Mouse (Mus musculus): ENCODE results near the gene Slc22a21.
A peak's percentile ranks its signal among the peaks of the same experiment; 100 is the strongest.
"Not testable (repeated sequence)": the region's sequence is repeated elsewhere in the genome, so short reads cannot be mapped to it uniquely, and the experiment has no call there.

DNA sequence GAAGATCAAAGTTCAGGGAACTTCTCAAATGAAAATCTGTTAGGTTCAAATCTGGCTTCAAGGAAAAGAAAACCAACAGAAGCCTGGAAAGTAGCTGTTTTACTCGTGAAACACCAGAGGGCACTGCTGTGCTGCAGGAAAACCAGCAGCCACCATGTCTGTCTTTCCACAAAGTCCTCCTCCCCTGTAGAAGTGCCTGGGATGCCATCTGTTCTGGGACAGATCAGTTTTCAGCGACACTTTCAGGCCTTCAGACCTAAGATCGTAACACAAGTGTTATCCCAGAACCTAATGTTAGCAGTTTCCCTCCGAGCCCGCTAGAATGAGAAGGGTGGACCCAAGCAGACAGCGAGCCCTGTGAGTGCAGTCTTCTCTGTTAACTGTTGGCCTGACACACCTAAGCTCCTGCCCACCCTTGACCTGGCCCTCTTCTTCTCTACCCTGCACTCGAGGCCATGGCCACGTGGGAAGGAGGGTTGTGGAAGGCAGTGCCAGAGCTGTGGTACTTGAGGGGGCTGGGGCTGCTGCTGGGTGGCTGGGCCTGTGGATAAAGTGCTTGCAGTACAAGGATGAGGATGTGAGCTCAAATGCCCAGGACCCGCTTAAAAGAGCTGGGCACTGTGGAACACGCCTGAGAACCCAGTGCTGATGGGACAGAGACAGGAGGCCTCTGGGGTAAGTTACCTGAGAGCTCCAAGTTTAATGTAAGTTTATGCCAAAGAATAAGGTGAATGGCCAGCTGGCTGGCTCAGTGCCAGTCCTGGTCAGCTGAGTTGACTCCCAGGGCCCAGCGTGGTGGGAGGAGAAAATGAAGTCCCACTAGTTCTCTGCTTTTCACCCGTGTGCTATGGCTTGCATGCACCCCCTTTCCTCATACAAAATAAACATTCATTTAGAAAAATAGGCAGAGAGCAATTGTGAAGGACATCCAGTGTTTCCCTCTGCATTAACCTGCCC is 22.9 kb upstream of the Slc22a21 start:
- peak; percentile 55; the same call in 1 of the 2 replicates for TF ChIP-seq CTCF (IDR thresholded peaks at IDR 0.05; ENCODE audit: control insufficient read depth, insufficient read depth, insufficient replicate concordance, low read depth, low read length)
- TF ChIP-seq POLR2A (IDR thresholded peaks at IDR 0.05; ENCODE audit: control insufficient read depth, low read depth, low read length), result not testable (repeated sequence)
